Mouse (Mus musculus): ENCODE data around the gene Dtd1. TPM values are rescaled to one million over a fixed set of nuclear protein-coding genes. Genes with fewer than 3 reads are reported as not detected.

Gene Dtd1
- polyA plus RNA-seq, 1 experiment from 2014 or later: 178 TPM

DNA sequence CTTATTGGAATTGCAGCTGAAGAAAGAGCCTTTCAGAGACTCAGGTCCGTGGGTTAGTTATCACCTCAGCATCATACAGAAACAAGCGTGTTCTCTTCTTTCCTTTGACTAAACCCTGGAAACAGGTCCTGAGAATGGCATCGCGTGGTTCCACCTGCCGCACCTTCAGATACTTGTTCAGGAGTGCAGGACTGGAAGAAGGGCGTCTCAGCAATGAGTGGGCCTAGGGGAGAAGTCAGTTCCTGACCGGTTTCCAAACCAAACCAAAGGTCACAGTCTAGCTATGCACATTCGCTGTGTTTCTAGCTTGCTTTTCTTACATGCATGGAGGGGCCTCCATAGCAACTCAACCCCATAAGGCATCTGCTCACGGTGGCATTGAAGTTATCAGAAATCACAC is 164.0 kb downstream of the Dtd1 start:
- Histone ChIP-seq H3K27ac (ENCODE audit: low read length) (no peak overlapping the region), H3K9me3 (replicated peaks; ENCODE audit: control insufficient read depth, low read length, poor library complexity, severe bottlenecking) (peaks cover 9% of the 10 kb centered on the region; the same call in 1 of the 2 replicates), H3K36me3 (ENCODE audit: control insufficient read depth, insufficient read depth, low read length) (0 out of 2 replicates have a peak, but pooled peaks cover 3% of the 10 kb centered on the region), H3K27me3 (ENCODE audit: control insufficient read depth, insufficient read depth, low read depth, low read length) (no peaks in the 10 kb centered on the region), H3K4me2 (ENCODE audit: low read length) (no peak overlapping the region), H3K4me3 (ENCODE audit: low read depth, low read length) (no peak overlapping the region), H3K9ac (ENCODE audit: low read depth, low read length) (no peak overlapping the region), H3K4me1 (ENCODE audit: control insufficient read depth, insufficient read depth, low read length) (no peaks in the 10 kb centered on the region)
- WGBS: 68% methylated on average over 9 of the region's 9 CpGs
- 0 out of 2 replicates have a peak, but pooled peaks have one; percentile 5 for ATAC-seq

DNA sequence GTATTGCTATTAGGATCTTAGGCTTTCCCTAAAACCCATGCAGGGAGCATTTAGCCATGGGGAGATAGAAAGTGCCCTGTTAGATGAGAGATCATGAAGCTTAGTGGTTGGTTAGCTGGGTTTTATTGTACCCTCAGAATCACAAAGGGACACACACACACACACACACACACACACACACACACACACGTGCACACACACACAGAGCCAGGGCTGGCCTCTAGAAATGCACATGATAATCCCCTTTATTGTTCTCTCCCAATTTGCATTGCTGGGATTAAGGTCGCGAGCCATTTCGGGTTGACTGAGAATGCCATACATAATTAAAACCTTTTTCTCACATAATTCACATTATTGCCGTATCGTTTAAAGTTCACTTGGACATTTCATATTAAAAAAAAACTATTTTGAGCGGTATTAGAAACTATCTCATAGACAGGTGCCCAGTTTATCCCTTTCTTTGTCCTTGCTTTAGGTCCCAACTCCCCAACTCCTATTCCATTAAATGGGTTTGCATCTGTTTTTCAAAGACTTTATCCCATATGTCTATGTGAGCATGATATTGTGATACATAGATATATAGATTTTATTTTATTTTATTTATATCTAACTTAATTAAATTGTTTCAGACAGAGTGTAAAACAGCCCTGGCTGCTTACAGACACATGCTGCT is 164.6 kb downstream of the Dtd1 start:
- 0 out of 2 replicates have a peak, but pooled peaks cover under 1% of the 10 kb centered on the region for H3K4me1 ChIP-seq (ENCODE audit: control insufficient read depth, insufficient read depth, low read length)
- H3K27ac ChIP-seq (ENCODE audit: low read length): no peak overlapping the region
- ATAC-seq: 0 out of 2 replicates have a peak, but pooled peaks have one; percentile 51
- 25% methylated on average over 7 of the region's 7 CpGs for WGBS
- peaks cover 9% of the 10 kb centered on the region; the same call in 1 of the 2 replicates for H3K9me3 ChIP-seq (replicated peaks; ENCODE audit: control insufficient read depth, low read length, poor library complexity, severe bottlenecking)
- H3K36me3 ChIP-seq (ENCODE audit: control insufficient read depth, insufficient read depth, low read length): 0 out of 2 replicates have a peak, but pooled peaks cover 3% of the 10 kb centered on the region
- no peaks in the 10 kb centered on the region for H3K27me3 ChIP-seq (ENCODE audit: control insufficient read depth, insufficient read depth, low read depth, low read length)
- no peak overlapping the region for H3K4me3 ChIP-seq (ENCODE audit: low read depth, low read length)
- no peak overlapping the region for H3K9ac ChIP-seq (ENCODE audit: low read depth, low read length)
- no peak overlapping the region for H3K4me2 ChIP-seq (ENCODE audit: low read length)

DNA sequence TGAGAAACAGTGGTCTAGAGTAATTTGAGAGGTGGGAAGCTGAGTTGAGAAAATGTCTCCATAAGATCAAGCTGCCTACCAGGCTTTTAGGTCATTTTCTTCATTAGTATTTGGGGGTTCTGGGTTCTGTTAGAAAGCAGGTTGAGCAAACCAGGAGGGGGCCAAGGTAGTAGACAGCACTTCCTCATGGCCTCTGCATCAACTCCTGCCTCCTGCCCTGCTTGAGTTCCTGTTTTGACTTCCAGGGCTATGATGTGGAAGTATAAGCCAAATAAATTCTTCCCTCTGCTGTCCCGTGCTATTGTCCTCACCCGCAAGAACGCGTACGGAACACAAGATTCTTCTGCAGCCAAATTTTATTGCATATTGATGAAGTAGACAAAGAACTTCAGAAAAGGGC is 165.5 kb downstream of the Dtd1 start:
- H3K9ac ChIP-seq (ENCODE audit: low read depth, low read length): no peak overlapping the region
- H3K27ac ChIP-seq (ENCODE audit: low read length): no peak overlapping the region
- no peak for ATAC-seq
- H3K4me2 ChIP-seq (ENCODE audit: low read length): no peak overlapping the region
- WGBS: 88% methylated on average over 5 of the region's 5 CpGs
- 0 out of 2 replicates have a peak, but pooled peaks cover 3% of the 10 kb centered on the region for H3K36me3 ChIP-seq (ENCODE audit: control insufficient read depth, insufficient read depth, low read length)
- 0 out of 2 replicates have a peak, but pooled peaks cover 7% of the 10 kb centered on the region for H3K4me1 ChIP-seq (ENCODE audit: control insufficient read depth, insufficient read depth, low read length)
- H3K9me3 ChIP-seq (replicated peaks; ENCODE audit: control insufficient read depth, low read length, poor library complexity, severe bottlenecking): peaks cover 9% of the 10 kb centered on the region; the same call in 1 of the 2 replicates
- no peaks in the 10 kb centered on the region for H3K27me3 ChIP-seq (ENCODE audit: control insufficient read depth, insufficient read depth, low read depth, low read length)
- H3K4me3 ChIP-seq (ENCODE audit: low read depth, low read length): no peak overlapping the region

DNA sequence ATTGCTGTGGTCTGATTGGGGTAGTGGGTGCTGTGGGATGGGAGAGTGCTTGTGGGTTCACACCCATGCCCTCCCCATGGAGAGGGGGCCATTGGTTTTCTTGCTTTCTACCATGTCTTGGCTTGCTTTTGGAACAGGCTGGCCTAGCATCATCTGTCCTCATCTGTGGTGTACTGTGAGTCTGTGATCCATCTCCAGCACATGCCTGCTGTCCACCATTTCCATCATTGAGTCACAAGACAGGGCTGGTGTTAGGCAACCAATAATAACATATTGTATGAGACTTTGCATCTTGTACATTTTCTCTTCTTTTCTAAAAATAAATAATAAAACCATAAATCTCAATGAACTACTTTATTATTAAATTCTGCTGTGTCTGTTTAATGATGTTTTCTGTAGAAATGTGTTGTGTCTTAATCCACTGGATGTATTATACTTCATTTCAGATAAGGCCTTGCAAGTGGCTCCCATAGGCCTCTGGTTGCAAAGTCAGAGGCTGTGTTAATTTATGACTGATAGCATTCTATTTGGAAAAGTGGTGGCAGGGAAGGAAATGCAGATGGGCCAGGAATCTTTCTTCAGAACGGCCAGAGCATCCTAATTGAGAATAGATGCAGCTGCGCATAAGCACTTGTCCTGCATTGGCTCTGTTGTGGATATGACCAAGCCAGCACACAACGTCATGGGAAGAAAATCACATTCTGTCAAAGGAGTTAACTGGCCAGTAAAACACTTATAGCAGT is 168.8 kb downstream of the Dtd1 start:
- Histone ChIP-seq H3K4me2 (ENCODE audit: low read length) (no peak overlapping the region), H3K27ac (ENCODE audit: low read length) (no peak overlapping the region), H3K27me3 (ENCODE audit: control insufficient read depth, insufficient read depth, low read depth, low read length) (no peaks in the 10 kb centered on the region), H3K9ac (ENCODE audit: low read depth, low read length) (no peak overlapping the region), H3K4me3 (ENCODE audit: low read depth, low read length) (no peak overlapping the region), H3K36me3 (ENCODE audit: control insufficient read depth, insufficient read depth, low read length) (0 out of 2 replicates have a peak, but pooled peaks cover 3% of the 10 kb centered on the region), H3K9me3 (replicated peaks; ENCODE audit: control insufficient read depth, low read length, poor library complexity, severe bottlenecking) (peaks cover 9% of the 10 kb centered on the region; the same call in 1 of the 2 replicates), H3K4me1 (ENCODE audit: control insufficient read depth, insufficient read depth, low read length) (peaks cover 7% of the 10 kb centered on the region; the same call in 1 of the 2 replicates)
- 65% methylated on average over 3 of the region's 3 CpGs for WGBS
- no peak for ATAC-seq

DNA sequence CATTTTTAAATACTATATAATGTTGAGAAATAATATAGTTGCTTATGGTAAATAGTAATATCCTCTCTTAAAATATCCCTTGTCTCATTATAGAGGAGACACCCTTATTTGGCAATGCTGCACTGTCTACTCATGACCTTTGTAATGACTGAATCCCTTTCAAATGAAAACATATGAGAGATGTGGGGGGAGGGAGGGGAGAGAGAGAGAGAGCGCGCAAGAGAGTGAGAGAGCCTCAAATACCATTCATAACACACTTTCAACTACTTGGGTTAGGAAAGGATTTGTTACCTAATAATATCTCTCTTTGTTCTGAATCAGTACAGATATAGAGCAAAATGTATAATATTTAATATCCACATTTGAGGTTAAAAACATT is 169.4 kb downstream of the Dtd1 start:
- 60% methylated on average over 2 of the region's 2 CpGs for WGBS
- Histone ChIP-seq H3K36me3 (ENCODE audit: control insufficient read depth, insufficient read depth, low read length) (0 out of 2 replicates have a peak, but pooled peaks cover 3% of the 10 kb centered on the region), H3K4me3 (ENCODE audit: low read depth, low read length) (no peak overlapping the region), H3K27ac (ENCODE audit: low read length) (no peak overlapping the region), H3K9me3 (replicated peaks; ENCODE audit: control insufficient read depth, low read length, poor library complexity, severe bottlenecking) (peaks cover 9% of the 10 kb centered on the region; the same call in 1 of the 2 replicates), H3K4me2 (ENCODE audit: low read length) (no peak overlapping the region), H3K4me1 (ENCODE audit: control insufficient read depth, insufficient read depth, low read length) (peaks cover 7% of the 10 kb centered on the region; the same call in 1 of the 2 replicates), H3K27me3 (ENCODE audit: control insufficient read depth, insufficient read depth, low read depth, low read length) (no peaks in the 10 kb centered on the region), H3K9ac (ENCODE audit: low read depth, low read length) (no peak overlapping the region)
- ATAC-seq: 0 out of 2 replicates have a peak, but pooled peaks have one; percentile 14

DNA sequence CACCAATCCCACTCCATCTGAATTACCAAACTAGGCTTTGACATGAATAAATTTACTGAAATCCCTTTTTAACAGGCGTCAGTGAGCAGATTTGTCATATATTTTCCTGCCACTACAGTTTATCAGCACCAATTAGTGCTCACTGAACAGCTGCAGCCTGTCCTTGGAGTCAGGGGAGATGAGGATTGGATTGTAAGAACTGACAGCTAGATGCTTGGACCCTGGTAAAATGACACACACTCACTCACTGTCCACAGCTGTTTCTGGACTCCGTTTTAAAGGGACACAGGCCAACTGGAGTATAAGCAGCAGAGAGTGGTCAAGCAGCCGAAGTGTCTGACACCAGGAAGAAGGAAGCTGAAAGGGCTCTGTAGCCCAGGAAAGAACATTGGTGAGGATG is 169.9 kb downstream of the Dtd1 start:
- Histone ChIP-seq H3K27ac (ENCODE audit: low read length) (no peak overlapping the region; the same call in 1 of the 2 replicates), H3K27me3 (ENCODE audit: control insufficient read depth, insufficient read depth, low read depth, low read length) (no peaks in the 10 kb centered on the region), H3K9me3 (replicated peaks; ENCODE audit: control insufficient read depth, low read length, poor library complexity, severe bottlenecking) (peaks cover 9% of the 10 kb centered on the region; the same call in 1 of the 2 replicates), H3K4me3 (ENCODE audit: low read depth, low read length) (no peak overlapping the region), H3K9ac (ENCODE audit: low read depth, low read length) (no peak overlapping the region), H3K36me3 (ENCODE audit: control insufficient read depth, insufficient read depth, low read length) (0 out of 2 replicates have a peak, but pooled peaks cover 3% of the 10 kb centered on the region), H3K4me2 (ENCODE audit: low read length) (no peak overlapping the region), H3K4me1 (ENCODE audit: control insufficient read depth, insufficient read depth, low read length) (peaks cover 7% of the 10 kb centered on the region; the same call in 1 of the 2 replicates)
- ATAC-seq: peak; percentile 74
- 33% methylated on average over 3 of the region's 3 CpGs for WGBS

GRCm38 (mm10) chr2:144770452-144770941 is 170.8 kb downstream of the Dtd1 start:
- Histone ChIP-seq H3K27me3 (ENCODE audit: control insufficient read depth, insufficient read depth, low read depth, low read length) (no peaks in the 10 kb centered on the region), H3K36me3 (ENCODE audit: control insufficient read depth, insufficient read depth, low read length) (0 out of 2 replicates have a peak, but pooled peaks cover 3% of the 10 kb centered on the region)
- 74% methylated on average over 7 of the region's 7 CpGs for WGBS

GRCm38 (mm10) chr2:144771841-144772240 is 172.1 kb downstream of the Dtd1 start:
- Histone ChIP-seq H3K4me2 (ENCODE audit: low read length) (no peak overlapping the region), H3K9me3 (replicated peaks; ENCODE audit: control insufficient read depth, low read length, poor library complexity, severe bottlenecking) (0 out of 2 replicates have a peak, but pooled peaks cover under 1% of the 10 kb centered on the region), H3K27me3 (ENCODE audit: control insufficient read depth, insufficient read depth, low read depth, low read length) (no peaks in the 10 kb centered on the region), H3K4me3 (ENCODE audit: low read depth, low read length) (no peak overlapping the region), H3K36me3 (ENCODE audit: control insufficient read depth, insufficient read depth, low read length) (no peaks in the 10 kb centered on the region), H3K4me1 (ENCODE audit: control insufficient read depth, insufficient read depth, low read length) (peaks cover 7% of the 10 kb centered on the region; the same call in 1 of the 2 replicates), H3K27ac (ENCODE audit: low read length) (no peak overlapping the region), H3K9ac (ENCODE audit: low read depth, low read length) (no peak overlapping the region)
- ATAC-seq: no peak
- WGBS: 90% methylated on average over 4 of the region's 4 CpGs

More at GRCm38 (mm10) chr2:144770452-144770941, 170.8 kb downstream of the Dtd1 start:
- no peak for ATAC-seq
- no peak overlapping the region for H3K9ac ChIP-seq (ENCODE audit: low read depth, low read length)
- no peak overlapping the region for H3K27ac ChIP-seq (ENCODE audit: low read length)
- H3K9me3 ChIP-seq (replicated peaks; ENCODE audit: control insufficient read depth, low read length, poor library complexity, severe bottlenecking): peaks cover 9% of the 10 kb centered on the region; the same call in 1 of the 2 replicates
- H3K4me3 ChIP-seq (ENCODE audit: low read depth, low read length): no peak overlapping the region
- no peak overlapping the region for H3K4me2 ChIP-seq (ENCODE audit: low read length)
- peaks cover 7% of the 10 kb centered on the region; the same call in 1 of the 2 replicates for H3K4me1 ChIP-seq (ENCODE audit: control insufficient read depth, insufficient read depth, low read length)

Measured in midbrain, embryonic 16.5 days (tissue).